Mouse (Mus musculus): ENCODE results near the gene Gart.

DNA sequence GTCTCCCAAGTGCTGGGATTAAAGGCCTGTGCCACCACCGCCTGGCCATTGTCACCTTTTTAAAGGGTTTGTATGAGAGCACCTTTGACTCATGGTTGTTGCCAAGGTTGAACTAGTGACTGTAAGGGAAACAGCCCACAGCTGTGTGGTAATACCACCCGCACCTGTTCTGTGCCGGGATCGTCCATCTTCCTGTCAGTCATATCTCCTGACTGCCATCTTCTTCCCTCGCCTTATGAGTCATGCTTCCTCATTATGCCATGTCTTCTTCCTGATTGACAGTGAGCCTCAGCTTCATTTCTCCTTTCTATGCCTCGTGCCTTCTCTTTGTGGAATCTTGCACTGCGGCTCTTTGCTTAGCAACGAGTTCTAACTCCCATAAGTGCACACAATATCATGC is 39.8 kb downstream of the Gart start:
- TF ChIP-seq GATA1 (IDR thresholded peaks at IDR 0.05; ENCODE audit: low read length), result no peak
- no peak for TF ChIP-seq TAL1 (IDR thresholded peaks at IDR 0.05; ENCODE audit: low read length)

Data from erythroblast, embryonic 14.5 days (primary cell).